Mouse (Mus musculus) midbrain, embryonic 14.5 days (tissue): ENCODE measurements at regions not wholly inside any gene's neighbourhood (a gene's known extent, or its start where the extent isn't known, plus 50 kb on each side); places are given as distances from the start of the nearest gene placed in this dataset.

Experiments
- ATAC-seq: fragments of 200-750 bp; cut with Nextera tagmentation; 2 replicates; pipeline ENCODE4 v1.8.0; 2017; ENCODE audit warnings: moderate number of reproducible peaks, moderate library complexity; ENCODE audit not compliant: low FRiP score, low TSS enrichment
- DNase-seq: peaks from one replicate; pipeline ENCODE4 v3.0.0-alpha.2; 2015
- H3K27ac ChIP-seq: fragments of 300-500 bp; sonication (generic); replicated peaks from 2 replicates; pipeline ENCODE4 v1.5.1; 2014; ENCODE audit warnings: mild to moderate bottlenecking, low read depth, low read length, moderate library complexity
- H3K27me3 ChIP-seq: fragments of 300-500 bp; sonication (generic); 2 replicates; pipeline ENCODE4 v1.6.1; 2014; ENCODE audit warnings: low read length, control low read depth, mixed read lengths; ENCODE audit not compliant: control insufficient read depth, insufficient read depth
- H3K36me3 ChIP-seq: fragments of 300-500 bp; sonication (generic); 2 replicates; pipeline ENCODE4 v1.6.1; 2014; ENCODE audit warnings: low read length, control low read depth; ENCODE audit not compliant: control insufficient read depth, insufficient read depth
- H3K4me1 ChIP-seq: fragments of 300-500 bp; sonication (generic); 2 replicates; pipeline ENCODE4 v1.6.1; 2014; ENCODE audit warnings: mild to moderate bottlenecking, antibody characterized with exemption, low read length, control low read depth; ENCODE audit not compliant: control insufficient read depth, insufficient read depth
- H3K4me2 ChIP-seq: fragments of 300-500 bp; sonication (generic); 2 replicates; pipeline ENCODE4 v1.6.1; 2014; ENCODE audit warnings: mild to moderate bottlenecking, low read length, moderate library complexity
- H3K4me3 ChIP-seq: fragments of 300-500 bp; sonication (generic); replicated peaks from 2 replicates; pipeline ENCODE4 v1.5.1; 2014; ENCODE audit warnings: low read depth, low read length
- H3K9ac ChIP-seq: fragments of 300-500 bp; sonication (generic); replicated peaks from 2 replicates; pipeline ENCODE4 v1.6.1; 2014; ENCODE audit warnings: mild to moderate bottlenecking, low read length, moderate library complexity
- H3K9me3 ChIP-seq: fragments of 300-500 bp; sonication (generic); 2 replicates; pipeline ENCODE4 v1.6.1; 2016; ENCODE audit warnings: low read length, control low read depth, mixed read lengths; ENCODE audit not compliant: control insufficient read depth
- WGBS: fragments of 180-500 bp; shearing (Covaris S2); extraction: QIAGEN DNeasy Blood & Tissue Kit; methylation state at CpG from one replicate; pipeline ENCODE4 v1.1.7; 2014; 5-methylcytosine and 5-hydroxymethylcytosine counted together

- ATAC-seq (no peak), DNase-seq (no peak)
- Histone ChIP-seq H3K4me2 (no peak overlapping the region), H3K27me3 (no peaks in the 10 kb centered on the region), H3K36me3 (no peaks in the 10 kb centered on the region), H3K9ac (no peak overlapping the region), H3K9me3 (no peaks in the 10 kb centered on the region), H3K4me3 (no peak overlapping the region), H3K4me1 (no peaks in the 10 kb centered on the region), H3K27ac (no peak overlapping the region)
- 93% methylated on average over 2 of the region's 2 CpGs for WGBS
Measured at GRCm38 (mm10) chr14:97170841-97171240, 651.9 kb upstream of the Klhl1 start.

- no peak for ATAC-seq
- Histone ChIP-seq H3K4me3 (no peak overlapping the region), H3K9ac (no peak overlapping the region), H3K27me3 (no peaks in the 10 kb centered on the region), H3K4me2 (no peak overlapping the region), H3K36me3 (no peaks in the 10 kb centered on the region), H3K27ac (no peak overlapping the region), H3K9me3 (no peaks in the 10 kb centered on the region), H3K4me1 (no peaks in the 10 kb centered on the region)
- WGBS: 94% methylated on average over 2 of the region's 2 CpGs
- DNase-seq: no peak
Measured at GRCm38 (mm10) chr14:97165793-97166192, 646.9 kb upstream of the Klhl1 start.

GRCm38 (mm10) chr14:97148997-97149653 lies 630.2 kb upstream of the Klhl1 start:
- no peaks in the 10 kb centered on the region for H3K36me3 ChIP-seq
- H3K27me3 ChIP-seq: no peaks in the 10 kb centered on the region
- no peak overlapping the region for H3K4me3 ChIP-seq
- ATAC-seq: no peak
- H3K9ac ChIP-seq: no peak overlapping the region
- no peaks in the 10 kb centered on the region for H3K4me1 ChIP-seq
- H3K4me2 ChIP-seq: no peak overlapping the region
- 88% methylated on average over 9 of the region's 9 CpGs for WGBS
- DNase-seq: no peak
- no peak overlapping the region for H3K27ac ChIP-seq
- no peaks in the 10 kb centered on the region for H3K9me3 ChIP-seq

- H3K4me1 ChIP-seq: no peaks in the 10 kb centered on the region
- H3K36me3 ChIP-seq: no peaks in the 10 kb centered on the region
- no peak overlapping the region for H3K27ac ChIP-seq
- ATAC-seq (no peak), DNase-seq (no peak)
- no peak overlapping the region for H3K9ac ChIP-seq
- H3K27me3 ChIP-seq: no peaks in the 10 kb centered on the region
- H3K4me2 ChIP-seq: no peak overlapping the region
- H3K9me3 ChIP-seq: no peaks in the 10 kb centered on the region
- 92% methylated on average over 8 of the region's 8 CpGs for WGBS
- no peak overlapping the region for H3K4me3 ChIP-seq
Measured at GRCm38 (mm10) chr14:97115918-97116635, 597.2 kb upstream of the Klhl1 start.

GRCm38 (mm10) chr14:97101090-97101675 lies 582.3 kb upstream of the Klhl1 start:
- Histone ChIP-seq H3K9ac (no peak overlapping the region), H3K27ac (no peak overlapping the region), H3K4me3 (no peak overlapping the region), H3K36me3 (no peaks in the 10 kb centered on the region), H3K4me2 (no peak overlapping the region), H3K4me1 (no peaks in the 10 kb centered on the region; the same call in 1 of the 2 replicates), H3K27me3 (no peaks in the 10 kb centered on the region), H3K9me3 (no peaks in the 10 kb centered on the region)
- ATAC-seq: no peak
- 67% methylated on average over 4 of the region's 4 CpGs for WGBS
- DNase-seq: peak; percentile 6

GRCm38 (mm10) chr14:97093389-97093788 lies 574.5 kb upstream of the Klhl1 start:
- Histone ChIP-seq H3K4me2 (no peak overlapping the region), H3K36me3 (no peaks in the 10 kb centered on the region), H3K9ac (no peak overlapping the region), H3K4me3 (no peak overlapping the region), H3K4me1 (no peaks in the 10 kb centered on the region), H3K9me3 (no peaks in the 10 kb centered on the region), H3K27ac (no peak overlapping the region), H3K27me3 (no peaks in the 10 kb centered on the region)
- WGBS: 88% methylated on average over 7 of the region's 7 CpGs
- no peak for ATAC-seq
- DNase-seq: no peak

GRCm38 (mm10) chr14:97088863-97089262 lies 570.0 kb upstream of the Klhl1 start:
- Histone ChIP-seq H3K9ac (no peak overlapping the region), H3K4me1 (peaks cover 8% of the 10 kb centered on the region; the same call in 1 of the 2 replicates), H3K36me3 (no peaks in the 10 kb centered on the region), H3K4me2 (no peak overlapping the region), H3K27ac (no peak overlapping the region), H3K9me3 (no peaks in the 10 kb centered on the region), H3K4me3 (no peak overlapping the region), H3K27me3 (no peaks in the 10 kb centered on the region)
- ATAC-seq: no peak
- no peak for DNase-seq
- WGBS: 94% methylated on average over 4 of the region's 4 CpGs

GRCm38 (mm10) chr14:97087346-97087745 lies 568.4 kb upstream of the Klhl1 start:
- Histone ChIP-seq H3K27me3 (no peaks in the 10 kb centered on the region), H3K4me1 (peaks cover 8% of the 10 kb centered on the region; the same call in 1 of the 2 replicates), H3K27ac (no peak overlapping the region), H3K4me2 (no peak overlapping the region), H3K4me3 (no peak overlapping the region), H3K36me3 (no peaks in the 10 kb centered on the region), H3K9me3 (no peaks in the 10 kb centered on the region), H3K9ac (no peak overlapping the region)
- ATAC-seq (0 out of 2 replicates have a peak, but pooled peaks have one; percentile 48), DNase-seq (no peak)
- 20% methylated on average over 2 of the region's 2 CpGs for WGBS
